Mouse (Mus musculus) neural tube, embryonic 11.5 days (tissue): ENCODE results near the gene Tnrc6c. TPM values are rescaled to one million over a fixed set of nuclear protein-coding genes. Genes with fewer than 3 reads are reported as not detected.

Source experiments
- ATAC-seq: fragments of 200-750 bp; cut with Nextera tagmentation; 2 replicates; pipeline ENCODE4 v1.8.0; 2017; ENCODE audit warnings: moderate number of reproducible peaks, mild to moderate bottlenecking, moderate TSS enrichment, moderate library complexity; ENCODE audit not compliant: insufficient read depth, low FRiP score, low TSS enrichment
- DNase-seq: peaks from one replicate; pipeline ENCODE4 v3.0.0-alpha.2; 2015; ENCODE audit warnings: low spot score
- H3K27ac ChIP-seq: fragments of 300-500 bp; sonication (generic); 2 replicates; pipeline ENCODE4 v1.5.1; 2014; ENCODE audit warnings: low read depth, mild to moderate bottlenecking, low read length
- H3K27me3 ChIP-seq: fragments of 300-500 bp; sonication (generic); 2 replicates; pipeline ENCODE4 v1.6.1; 2014; ENCODE audit warnings: mild to moderate bottlenecking, low read length, mixed read lengths; ENCODE audit not compliant: control insufficient read depth, insufficient read depth
- H3K36me3 ChIP-seq: fragments of 300-500 bp; sonication (generic); 2 replicates; pipeline ENCODE4 v1.6.1; 2014; ENCODE audit warnings: mild to moderate bottlenecking, low read length, moderate library complexity, mixed read lengths; ENCODE audit not compliant: control insufficient read depth, insufficient read depth
- H3K4me1 ChIP-seq: fragments of 300-500 bp; sonication (generic); 2 replicates; pipeline ENCODE4 v1.6.1; 2014; ENCODE audit warnings: low read length, mixed read lengths; ENCODE audit not compliant: control insufficient read depth, insufficient read depth
- H3K4me2 ChIP-seq: fragments of 300-500 bp; sonication (generic); 2 replicates; pipeline ENCODE4 v1.6.1; 2014; ENCODE audit warnings: low read depth, mild to moderate bottlenecking, moderate library complexity
- H3K4me3 ChIP-seq: fragments of 300-500 bp; sonication (generic); 2 replicates; pipeline ENCODE4 v1.5.1; 2014; ENCODE audit warnings: low read depth, low read length
- H3K9ac ChIP-seq: fragments of 300-500 bp; sonication (generic); 2 replicates; pipeline ENCODE4 v1.6.1; 2014; ENCODE audit warnings: mild to moderate bottlenecking, low read length
- H3K9me3 ChIP-seq: fragments of 300-500 bp; sonication (generic); 2 replicates; pipeline ENCODE4 v1.6.1; 2016; ENCODE audit warnings: low read length; ENCODE audit not compliant: control insufficient read depth
- WGBS: fragments of 180-500 bp; shearing (Covaris S2); extraction: QIAGEN DNeasy Blood & Tissue Kit; methylation state at CpG from one replicate; pipeline ENCODE4 v1.1.7; 2014; 5-methylcytosine and 5-hydroxymethylcytosine counted together
- polyA plus RNA-seq: library from polyadenylated mRNA; unstranded; fragments of >200 nt; fragmentation: Nextera tagmentation; extraction: Ambion mirVana; gene quantifications from 2 replicates; pipeline ENCODE4 v1.2.1, GENCODE M21; 2014

Gene Tnrc6c
- polyA plus RNA-seq, 1 experiment from 2014 or later = 18.2 TPM

GRCm38 (mm10) chr11:117671626-117672025 is 17.5 kb downstream of the Tnrc6c start:
- no peak overlapping the region for H3K4me3 ChIP-seq
- WGBS = 95% methylated on average over 5 of the region's 5 CpGs
- H3K9ac ChIP-seq = no peak overlapping the region
- H3K9me3 ChIP-seq = no peaks in the 10 kb centered on the region
- H3K36me3 ChIP-seq = no peaks in the 10 kb centered on the region
- H3K27ac ChIP-seq = no peak overlapping the region
- no peaks in the 10 kb centered on the region for H3K27me3 ChIP-seq
- DNase-seq = no peak
- H3K4me2 ChIP-seq = no peak overlapping the region
- H3K4me1 ChIP-seq = peaks cover 6% of the 10 kb centered on the region; the same call in 1 of the 2 replicates
- ATAC-seq = no peak

- H3K4me3 ChIP-seq = no peak overlapping the region
- no peaks in the 10 kb centered on the region for H3K27me3 ChIP-seq
- peaks cover 7% of the 10 kb centered on the region; the same call in 1 of the 2 replicates for H3K4me1 ChIP-seq
- no peak overlapping the region for H3K27ac ChIP-seq
- H3K36me3 ChIP-seq = no peaks in the 10 kb centered on the region
- no peak overlapping the region for H3K9ac ChIP-seq
- H3K9me3 ChIP-seq = no peaks in the 10 kb centered on the region
- DNase-seq = no peak
- no peak overlapping the region for H3K4me2 ChIP-seq
- 97% methylated on average over 1 of the region's 1 CpGs for WGBS
- no peak for ATAC-seq
Measured at GRCm38 (mm10) chr11:117674531-117674930, 20.4 kb downstream of the Tnrc6c start.

- Histone ChIP-seq H3K4me1 (peaks cover 7% of the 10 kb centered on the region; the same call in 1 of the 2 replicates), H3K27ac (no peak overlapping the region), H3K4me3 (no peak overlapping the region), H3K9ac (no peak overlapping the region), H3K9me3 (no peaks in the 10 kb centered on the region), H3K36me3 (no peaks in the 10 kb centered on the region), H3K27me3 (no peaks in the 10 kb centered on the region), H3K4me2 (no peak overlapping the region)
- no peak for DNase-seq
- no peak for ATAC-seq
- 15% methylated on average over 2 of the region's 2 CpGs for WGBS
Measured at GRCm38 (mm10) chr11:117676649-117677048, 22.6 kb downstream of the Tnrc6c start.

GRCm38 (mm10) chr11:117677111-117677510 is 23.0 kb downstream of the Tnrc6c start:
- H3K4me1 ChIP-seq = peaks cover 7% of the 10 kb centered on the region; the same call in 1 of the 2 replicates
- H3K27ac ChIP-seq = no peak overlapping the region
- no peaks in the 10 kb centered on the region for H3K27me3 ChIP-seq
- DNase-seq (no peak), ATAC-seq (no peak)
- no peak overlapping the region for H3K9ac ChIP-seq
- no peaks in the 10 kb centered on the region for H3K9me3 ChIP-seq
- 76% methylated on average over 3 of the region's 3 CpGs for WGBS
- H3K4me2 ChIP-seq = no peak overlapping the region
- H3K36me3 ChIP-seq = no peaks in the 10 kb centered on the region
- no peak overlapping the region for H3K4me3 ChIP-seq

GRCm38 (mm10) chr11:117677594-117677993 is 23.5 kb downstream of the Tnrc6c start:
- Histone ChIP-seq H3K36me3 (no peaks in the 10 kb centered on the region), H3K27ac (no peak overlapping the region), H3K4me3 (no peak overlapping the region), H3K4me2 (no peak overlapping the region), H3K4me1 (peaks cover 7% of the 10 kb centered on the region; the same call in 1 of the 2 replicates), H3K27me3 (no peaks in the 10 kb centered on the region), H3K9ac (no peak overlapping the region), H3K9me3 (no peaks in the 10 kb centered on the region)
- WGBS = 96% methylated on average over 3 of the region's 3 CpGs
- ATAC-seq (no peak), DNase-seq (no peak)

- Histone ChIP-seq H3K4me3 (no peak overlapping the region), H3K9me3 (no peaks in the 10 kb centered on the region), H3K4me1 (peaks cover 7% of the 10 kb centered on the region; the same call in 1 of the 2 replicates), H3K9ac (no peak overlapping the region), H3K27ac (no peak overlapping the region), H3K36me3 (no peaks in the 10 kb centered on the region), H3K27me3 (no peaks in the 10 kb centered on the region), H3K4me2 (no peak overlapping the region)
- DNase-seq = no peak
- no peak for ATAC-seq
- WGBS = 95% methylated on average over 4 of the region's 4 CpGs
Measured at GRCm38 (mm10) chr11:117678155-117678554, 24.1 kb downstream of the Tnrc6c start.

GRCm38 (mm10) chr11:117678740-117679139 is 24.7 kb downstream of the Tnrc6c start:
- DNase-seq = no peak
- 54% methylated on average over 2 of the region's 2 CpGs for WGBS
- no peaks in the 10 kb centered on the region for H3K9me3 ChIP-seq

DNA sequence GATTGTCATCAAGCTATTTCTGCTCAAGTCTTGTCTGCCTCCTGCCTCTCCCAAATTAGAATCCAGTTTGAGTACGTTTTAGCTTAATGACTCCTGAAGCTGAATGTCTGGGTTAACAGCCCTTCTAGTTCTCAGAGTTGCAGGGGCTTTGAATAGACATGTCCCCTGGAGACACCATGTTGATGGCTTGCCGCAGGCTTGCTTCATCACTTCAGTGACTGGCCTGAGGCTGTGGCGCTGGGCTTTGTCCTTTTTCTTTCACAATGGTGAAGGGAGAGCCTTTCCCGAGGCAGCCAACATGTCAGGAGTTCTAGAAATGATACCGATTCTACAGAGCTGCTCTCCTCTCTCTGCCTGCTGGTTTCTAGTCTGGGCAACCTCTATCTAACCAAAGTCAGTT is 30.6 kb downstream of the Tnrc6c start:
- Histone ChIP-seq H3K4me3 (no peak overlapping the region), H3K36me3 (no peaks in the 10 kb centered on the region), H3K27me3 (no peaks in the 10 kb centered on the region), H3K9ac (no peak overlapping the region), H3K9me3 (no peaks in the 10 kb centered on the region), H3K4me1 (peaks cover 12% of the 10 kb centered on the region; the same call in 1 of the 2 replicates), H3K27ac (no peak overlapping the region), H3K4me2 (no peak overlapping the region)
- 38% methylated on average over 5 of the region's 5 CpGs for WGBS
- ATAC-seq (no peak), DNase-seq (no peak)

More at GRCm38 (mm10) chr11:117678740-117679139, 24.7 kb downstream of the Tnrc6c start:
- ATAC-seq = no peak
- Histone ChIP-seq H3K4me2 (no peak overlapping the region), H3K27ac (no peak overlapping the region), H3K4me1 (peaks cover 7% of the 10 kb centered on the region; the same call in 1 of the 2 replicates), H3K4me3 (no peak overlapping the region), H3K36me3 (no peaks in the 10 kb centered on the region), H3K27me3 (no peaks in the 10 kb centered on the region), H3K9ac (no peak overlapping the region)

GRCm38 (mm10) chr11:117685461-117685860 is 31.4 kb downstream of the Tnrc6c start:
- no peaks in the 10 kb centered on the region for H3K36me3 ChIP-seq
- no peak overlapping the region for H3K27ac ChIP-seq
- H3K4me3 ChIP-seq = no peak overlapping the region
- H3K9me3 ChIP-seq = no peaks in the 10 kb centered on the region
- no peak for ATAC-seq
- no peaks in the 10 kb centered on the region for H3K27me3 ChIP-seq
- H3K4me2 ChIP-seq = no peak overlapping the region
- no peak for DNase-seq
- H3K4me1 ChIP-seq = peaks cover 12% of the 10 kb centered on the region; the same call in 1 of the 2 replicates
- 62% methylated on average over 3 of the region's 3 CpGs for WGBS
- no peak overlapping the region for H3K9ac ChIP-seq
